Mouse (Mus musculus) cerebellum, adult 2 months (tissue): Measurements from ENCODE around the gene 9930104L06Rik.

ENCODE experiments used
- CTCF ChIP-seq: fragments of 200-500 bp; IDR thresholded peaks from 2 replicates; pipeline ENCODE4 v1.5.1; 2011; ENCODE audit warnings: low read depth, mild to moderate bottlenecking, control low read depth, low read length, moderate library complexity, borderline replicate concordance; ENCODE audit not compliant: insufficient read depth
- POLR2A ChIP-seq: fragments of 200-500 bp; IDR thresholded peaks from 2 replicates; pipeline ENCODE4 v1.6.1; 2011; ENCODE audit warnings: low read length, control low read depth, borderline replicate concordance; ENCODE audit not compliant: insufficient read depth

DNA sequence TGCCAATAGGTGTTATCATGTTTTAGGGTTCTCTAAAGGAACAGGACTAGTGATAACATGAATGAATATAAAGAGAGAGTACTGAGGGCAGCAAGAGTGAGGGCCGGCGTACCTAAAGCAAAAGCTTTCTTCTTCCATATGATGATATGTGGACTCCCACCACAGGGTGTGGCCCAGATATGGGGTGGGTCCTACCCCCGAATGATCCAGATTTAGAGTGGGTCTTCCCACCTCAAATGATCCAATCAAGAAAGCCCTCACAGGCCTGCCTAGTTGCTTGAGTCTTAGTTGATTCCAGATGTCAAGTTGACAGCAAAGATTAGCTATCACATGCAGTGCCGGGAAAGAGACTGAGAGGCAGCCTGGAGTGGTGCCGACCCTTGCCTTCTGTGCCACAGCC, 6.9 kb downstream of the 9930104L06Rik start:
- TF ChIP-seq CTCF, result no peak
- TF ChIP-seq POLR2A, result no peak
